Mouse (Mus musculus) liver, adult 2 months (tissue): ENCODE results near the gene Olfr316. TPM values are rescaled to one million over a fixed set of nuclear protein-coding genes. Genes with fewer than 3 reads are reported as not detected.

Experiments
- DNase-seq: peaks from one replicate; pipeline ENCODE4 v3.0.0-alpha.2; 2011; ENCODE audit warnings: low read depth, low spot score; ENCODE audit errors: extremely low read depth
- H3K27ac ChIP-seq: fragments of 200-500 bp; replicated peaks from 2 replicates; pipeline ENCODE4 v1.5.1; 2012; ENCODE audit warnings: low read depth, mild to moderate bottlenecking, control low read depth, inconsistent platforms, low read length; ENCODE audit not compliant: insufficient read depth
- H3K27me3 ChIP-seq: fragments of 200-500 bp; 2 replicates; pipeline ENCODE4 v1.6.1; 2012; ENCODE audit warnings: mild to moderate bottlenecking, moderate library complexity, low read length, inconsistent platforms; ENCODE audit not compliant: control insufficient read depth, insufficient read depth
- H3K36me3 ChIP-seq: fragments of 200-500 bp; 2 replicates; pipeline ENCODE4 v1.6.1; 2012; ENCODE audit warnings: low read length, inconsistent platforms; ENCODE audit not compliant: control insufficient read depth, insufficient read depth
- H3K4me1 ChIP-seq: fragments of 200-500 bp; 2 replicates; pipeline ENCODE4 v1.6.1; 2011; ENCODE audit warnings: low read length; ENCODE audit not compliant: control insufficient read depth, insufficient read depth
- H3K4me3 ChIP-seq: fragments of 200-500 bp; 2 replicates; pipeline ENCODE4 v1.5.1; 2011; ENCODE audit warnings: low read depth, mild to moderate bottlenecking, control low read depth, low read length, moderate library complexity; ENCODE audit not compliant: insufficient read depth
- H3K79me2 ChIP-seq: fragments of 200-500 bp; 2 replicates; pipeline ENCODE4 v1.6.1; 2012; ENCODE audit warnings: inconsistent platforms, mild to moderate bottlenecking, low read length, moderate library complexity; ENCODE audit not compliant: control insufficient read depth, insufficient read depth
- H3K9ac ChIP-seq: fragments of 200-500 bp; 2 replicates; pipeline ENCODE4 v1.6.1; 2012; ENCODE audit warnings: low read depth, mild to moderate bottlenecking, control low read depth, inconsistent platforms, low read length
- CTCF ChIP-seq: fragments of 200-500 bp; IDR thresholded peaks from 2 replicates; pipeline ENCODE4 v1.5.1; 2011; ENCODE audit warnings: low read depth, low read length, control low read depth
- POLR2A ChIP-seq: fragments of 200-500 bp; IDR thresholded peaks from 2 replicates; pipeline ENCODE4 v1.6.1; 2011; ENCODE audit warnings: low read length, control low read depth; ENCODE audit not compliant: insufficient read depth; ENCODE audit errors: extremely low read depth
- WGBS: fragments of 180-500 bp; shearing (Covaris S2); methylation state at CpG from one replicate; pipeline ENCODE4 v1.1.7; 2018; 5-methylcytosine and 5-hydroxymethylcytosine counted together
- polyA plus RNA-seq: library from polyadenylated mRNA; depleted of rRNA; stranded (reverse); fragments of >200 nt; gene quantifications from 2 replicates; pipeline ENCODE4 v1.2.3, GENCODE M21; 2012; rRNA removed
- total RNA-seq: library from RNA; depleted of rRNA; stranded (reverse); fragments of >200 nt; gene quantifications from 2 replicates; pipeline ENCODE4 v1.2.3, GENCODE M21; 2014; rRNA removed

Olfr316 gene
- total and polyA plus RNA-seq, 2 experiments = not detected

GRCm38 (mm10) chr11:58796850-58797249 is 44.3 kb downstream of the Olfr316 start:
- 76% methylated on average over 7 of the region's 7 CpGs for WGBS
- TF ChIP-seq POLR2A (no peak), CTCF (no peak)
- Histone ChIP-seq H3K4me3 (no peak overlapping the region), H3K27ac (no peak overlapping the region), H3K4me1 (no peaks in the 10 kb centered on the region), H3K36me3 (no peaks in the 10 kb centered on the region), H3K9ac (no peak overlapping the region), H3K27me3 (no peaks in the 10 kb centered on the region), H3K79me2 (no peaks in the 10 kb centered on the region)
- DNase-seq = no peak

- H3K4me1 ChIP-seq = peaks cover 7% of the 10 kb centered on the region
- WGBS = 79% methylated on average over 5 of the region's 5 CpGs
- no peak overlapping the region for H3K27ac ChIP-seq
- no peak overlapping the region for H3K9ac ChIP-seq
- no peaks in the 10 kb centered on the region for H3K79me2 ChIP-seq
- H3K36me3 ChIP-seq = no peaks in the 10 kb centered on the region
- DNase-seq = no peak
- no peaks in the 10 kb centered on the region for H3K27me3 ChIP-seq
- TF ChIP-seq CTCF = no peak
- no peak for TF ChIP-seq POLR2A
- H3K4me3 ChIP-seq = no peak overlapping the region
Observed at GRCm38 (mm10) chr11:58799747-58800146, 47.2 kb downstream of the Olfr316 start.

- H3K27me3 ChIP-seq = no peaks in the 10 kb centered on the region
- H3K79me2 ChIP-seq = no peaks in the 10 kb centered on the region
- no peak within 1 kb of the TSS for H3K4me3 ChIP-seq
- no peak for TF ChIP-seq CTCF
- TF ChIP-seq POLR2A = no peak
- no peak within 1 kb of the TSS for H3K9ac ChIP-seq
- WGBS = 35% methylated on average over 14 of the region's 14 CpGs
- H3K4me1 ChIP-seq = peaks cover 7% of the 10 kb centered on the region
- peak; percentile 72 for DNase-seq
- H3K27ac ChIP-seq = no peak within 1 kb of the TSS
- no peaks in the 10 kb centered on the region for H3K36me3 ChIP-seq
Observed at GRCm38 (mm10) chr11:58801558-58802228, 49.2 kb downstream of the Olfr316 start, which contains the start of gene Fam183b. Gene Fam183b (minus strand): TSS chr11:58801960.

GRCm38 (mm10) chr11:58803871-58804270 is 51.3 kb downstream of the Olfr316 start:
- TF ChIP-seq POLR2A (no peak), CTCF (no peak)
- H3K36me3 ChIP-seq = no peaks in the 10 kb centered on the region

GRCm38 (mm10) chr11:58804393-58804792 is 51.9 kb downstream of the Olfr316 start:
- Histone ChIP-seq H3K27me3 (no peaks in the 10 kb centered on the region), H3K79me2 (no peaks in the 10 kb centered on the region), H3K9ac (no peak overlapping the region), H3K4me1 (peaks cover 7% of the 10 kb centered on the region), H3K36me3 (no peaks in the 10 kb centered on the region), H3K4me3 (no peak overlapping the region), H3K27ac (no peak overlapping the region)
- DNase-seq = peak; percentile 6
- TF ChIP-seq CTCF = no peak
- TF ChIP-seq POLR2A = no peak
- WGBS = 17% methylated on average over 2 of the region's 2 CpGs

More at GRCm38 (mm10) chr11:58803871-58804270, 51.3 kb downstream of the Olfr316 start:
- Histone ChIP-seq H3K9ac (no peak overlapping the region), H3K4me1 (peaks cover 7% of the 10 kb centered on the region), H3K79me2 (no peaks in the 10 kb centered on the region), H3K27ac (no peak overlapping the region), H3K27me3 (no peaks in the 10 kb centered on the region), H3K4me3 (no peak overlapping the region)
- DNase-seq = peak; percentile 81
- WGBS = 38% methylated on average over 4 of the region's 4 CpGs

Other genes with a start within 250 kb of the Olfr316 start
- gene Olfr330, start 217.9 kb upstream of the Olfr316 start, total RNA-seq = not detected in 2 replicates
- gene Olfr330, start 217.9 kb upstream of the Olfr316 start, polyA plus RNA-seq = not detected in 2 replicates
- not detected in 2 replicates for gene Olfr329-ps, start 206.3 kb upstream of the Olfr316 start, total RNA-seq
- not detected in 2 replicates for gene Olfr329-ps, start 206.3 kb upstream of the Olfr316 start, polyA plus RNA-seq
- 0.07 TPM in 1 of 2 replicates, not detected in the other for gene Olfr328, start 197.1 kb upstream of the Olfr316 start, total RNA-seq
- gene Olfr328, start 197.1 kb upstream of the Olfr316 start, polyA plus RNA-seq = not detected in 2 replicates
- not detected in 2 replicates for gene Olfr224, start 182.2 kb upstream of the Olfr316 start, total RNA-seq
- not detected in 2 replicates for gene Olfr224, start 182.2 kb upstream of the Olfr316 start, polyA plus RNA-seq
- not detected in 2 replicates for gene Olfr325, start 175.0 kb upstream of the Olfr316 start, total RNA-seq
- gene Olfr325, start 175.0 kb upstream of the Olfr316 start, polyA plus RNA-seq = not detected in 2 replicates
- gene Olfr324, start 157.6 kb upstream of the Olfr316 start, total RNA-seq = not detected in 2 replicates
- gene Olfr324, start 157.6 kb upstream of the Olfr316 start, polyA plus RNA-seq = not detected in 2 replicates
- gene 2210407C18Rik, start 136.7 kb upstream of the Olfr316 start, total RNA-seq = 0.27 TPM in 1 of 2 replicates, not detected in the other
- not detected in 2 replicates for gene 2210407C18Rik, start 136.7 kb upstream of the Olfr316 start, polyA plus RNA-seq
- gene Olfr323, start 122.2 kb upstream of the Olfr316 start, total RNA-seq = not detected in 2 replicates
- gene Olfr323, start 122.2 kb upstream of the Olfr316 start, polyA plus RNA-seq = not detected in 2 replicates
- not detected in 2 replicates for gene Trim58, start 112.3 kb upstream of the Olfr316 start, total RNA-seq
- gene Trim58, start 112.3 kb upstream of the Olfr316 start, polyA plus RNA-seq = not detected in 2 replicates
- gene Olfr322, start 94.0 kb upstream of the Olfr316 start, total RNA-seq = not detected in 2 replicates
- not detected in 2 replicates for gene Olfr322, start 94.0 kb upstream of the Olfr316 start, polyA plus RNA-seq
- gene Olfr320, start 71.6 kb upstream of the Olfr316 start, total RNA-seq = not detected in 2 replicates
- not detected in 2 replicates for gene Olfr320, start 71.6 kb upstream of the Olfr316 start, polyA plus RNA-seq
- not detected in 2 replicates for gene Olfr319, start 53.6 kb upstream of the Olfr316 start, total RNA-seq
- not detected in 2 replicates for gene Olfr319, start 53.6 kb upstream of the Olfr316 start, polyA plus RNA-seq
- not detected in 2 replicates for gene Olfr318, start 28.7 kb upstream of the Olfr316 start, total RNA-seq
- not detected in 2 replicates for gene Olfr318, start 28.7 kb upstream of the Olfr316 start, polyA plus RNA-seq
- not detected in 2 replicates for gene Olfr317, start 13.5 kb upstream of the Olfr316 start, total RNA-seq
- not detected in 2 replicates for gene Olfr317, start 13.5 kb upstream of the Olfr316 start, polyA plus RNA-seq
- not detected in 2 replicates for gene Olfr315, start 20.5 kb downstream of the Olfr316 start, total RNA-seq
- not detected in 2 replicates for gene Olfr315, start 20.5 kb downstream of the Olfr316 start, polyA plus RNA-seq
- gene Olfr314, start 30.2 kb downstream of the Olfr316 start, total RNA-seq = not detected in 2 replicates
- not detected in 2 replicates for gene Olfr314, start 30.2 kb downstream of the Olfr316 start, polyA plus RNA-seq
- gene Fam183b, start 49.2 kb downstream of the Olfr316 start, total RNA-seq = not detected in 2 replicates
- gene Fam183b, start 49.2 kb downstream of the Olfr316 start, polyA plus RNA-seq = not detected in 2 replicates
- gene Olfr313, start 62.3 kb downstream of the Olfr316 start, total RNA-seq = not detected in 2 replicates
- not detected in 2 replicates for gene Olfr313, start 62.3 kb downstream of the Olfr316 start, polyA plus RNA-seq
- not detected in 2 replicates for gene Olfr312, start 76.5 kb downstream of the Olfr316 start, total RNA-seq
- not detected in 2 replicates for gene Olfr312, start 76.5 kb downstream of the Olfr316 start, polyA plus RNA-seq
- gene Olfr311, start 86.5 kb downstream of the Olfr316 start, total RNA-seq = not detected in 2 replicates
- not detected in 2 replicates for gene Olfr311, start 86.5 kb downstream of the Olfr316 start, polyA plus RNA-seq
- gene Gm12258, start 94.4 kb downstream of the Olfr316 start, total RNA-seq = 2.5 and 3.5 TPM in 2 replicates
- gene Gm12258, start 94.4 kb downstream of the Olfr316 start, polyA plus RNA-seq = 0.92 and 1.2 TPM in 2 replicates
- 1.3 TPM in 2 replicates for gene 2810021J22Rik, start 114.5 kb downstream of the Olfr316 start, total RNA-seq
- gene 2810021J22Rik, start 114.5 kb downstream of the Olfr316 start, polyA plus RNA-seq = 1.8 and 2.6 TPM in 2 replicates
- gene Zfp39, start 151.5 kb downstream of the Olfr316 start, total RNA-seq = 4.5 and 4.9 TPM in 2 replicates
- gene Zfp39, start 151.5 kb downstream of the Olfr316 start, polyA plus RNA-seq = 0.56 and 0.66 TPM in 2 replicates
- not detected in 2 replicates for gene Btnl10, start 165.2 kb downstream of the Olfr316 start, total RNA-seq
- not detected in 2 replicates for gene Btnl10, start 165.2 kb downstream of the Olfr316 start, polyA plus RNA-seq
- 63.7 and 78.6 TPM in 2 replicates for gene Rnf187, start 186.2 kb downstream of the Olfr316 start, total RNA-seq
- 122 and 134 TPM in 2 replicates for gene Rnf187, start 186.2 kb downstream of the Olfr316 start, polyA plus RNA-seq
- 0.37 and 1.1 TPM in 2 replicates for gene Hist3h2ba, start 196.2 kb downstream of the Olfr316 start, total RNA-seq
- gene Hist3h2ba, start 196.2 kb downstream of the Olfr316 start, polyA plus RNA-seq = not detected in 2 replicates
- gene Hist3h2a, start 202.0 kb downstream of the Olfr316 start, total RNA-seq = 7.8 and 8.1 TPM in 2 replicates
- gene Hist3h2a, start 202.0 kb downstream of the Olfr316 start, polyA plus RNA-seq = 2.0 and 2.7 TPM in 2 replicates
- gene Trim17, start 202.0 kb downstream of the Olfr316 start, total RNA-seq = under 0.01 TPM in 1 of 2 replicates, not detected in the other
- gene Trim17, start 202.0 kb downstream of the Olfr316 start, polyA plus RNA-seq = 0.04 TPM in 2 replicates
- 12.4 and 13.4 TPM in 2 replicates for gene Trim11, start 225.4 kb downstream of the Olfr316 start, total RNA-seq
- gene Trim11, start 225.4 kb downstream of the Olfr316 start, polyA plus RNA-seq = 14.4 and 22.4 TPM in 2 replicates